Mouse (Mus musculus) left cerebral cortex, postnatal 36 days (tissue): Measurements from ENCODE around the gene Cfap161. TPM values are rescaled to one million over a fixed set of nuclear protein-coding genes. Genes with fewer than 3 reads are reported as not detected.

Experiments used
- DNase-seq, 2 experiments: peaks; one replicate each; pipeline ENCODE4 v3.0.0; 2021 to 2022; ENCODE audit warnings: low spot score in 2 of 2, mixed read lengths in 1 of 2
- intact Hi-C: fragments of 180-260 bp; cut with DNase I; formaldehyde crosslinking; loops from one replicate; pipeline ENCODE4 v1.15.1; 2025
- total RNA-seq, 2 experiments: library from RNA; stranded (reverse); gene quantifications; 2 replicates each; pipeline ENCODE4 v1.2.3; 2021

The Cfap161 gene
- total RNA-seq, result under 1 TPM in 1 of 2 experiments, not detected in 1; 0.59 TPM

DNA sequence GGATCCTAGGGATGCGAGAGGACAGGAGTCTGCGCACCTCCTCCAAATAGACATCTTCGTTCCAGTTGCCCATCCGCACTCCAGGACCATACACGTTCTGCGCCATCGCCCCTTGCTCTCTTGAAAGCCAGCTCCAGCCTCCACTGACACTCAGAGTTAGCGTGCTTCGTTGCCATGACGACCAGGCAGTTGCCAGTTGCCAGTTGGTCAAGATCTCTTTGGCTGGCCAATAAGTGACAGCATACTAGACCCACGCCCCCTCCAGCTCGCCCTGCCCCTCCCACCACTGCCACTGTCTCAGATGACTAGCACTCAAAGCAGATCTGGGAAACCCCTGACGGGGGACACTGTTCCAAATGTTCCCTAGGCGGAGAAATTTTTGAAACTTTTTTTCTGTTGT lies at the start of gene Cfap161:
Cfap161 (minus strand) TSS at position 176 of the 400 bp plus-strand sequence.
- intact Hi-C loops, result no loop called here
- no peak for DNase-seq

DNA sequence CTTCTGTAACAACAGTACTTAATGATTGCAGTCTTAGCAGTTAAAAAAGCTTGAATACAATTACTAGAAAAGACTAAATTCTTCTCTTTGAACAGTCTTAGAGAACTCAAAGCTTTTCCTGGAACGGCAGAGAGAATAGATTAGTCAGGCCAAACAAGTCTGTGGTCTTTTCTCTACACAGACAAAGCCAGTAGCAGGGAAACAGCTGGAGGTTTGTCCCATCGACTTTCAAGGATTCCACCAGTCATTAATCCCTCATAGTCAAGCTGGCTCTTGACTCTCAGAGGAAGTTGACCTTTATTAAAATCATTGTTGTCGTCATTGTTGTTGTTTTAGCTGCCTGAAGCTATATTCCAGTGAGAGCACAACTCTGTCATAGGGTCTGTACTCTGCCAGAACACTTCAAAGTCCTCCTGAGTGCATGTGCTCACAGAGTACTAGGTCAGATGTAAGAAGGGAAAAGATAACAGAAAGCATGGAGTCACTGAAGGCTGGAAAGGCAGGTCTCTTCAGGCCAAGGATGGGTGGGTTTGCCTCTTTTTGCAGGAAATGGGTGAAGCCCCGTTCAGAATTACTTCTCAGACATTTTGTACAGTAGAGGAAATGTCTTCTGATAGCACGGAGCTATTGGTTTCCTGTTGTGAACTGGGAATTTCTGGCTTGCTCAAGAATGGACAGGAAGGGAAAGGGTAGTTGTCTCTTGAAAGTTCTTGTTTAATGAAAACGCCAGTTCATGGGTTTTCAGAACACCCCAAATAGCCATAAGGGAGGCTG lies 48.0 kb upstream of the Cfap161 start:
- intact Hi-C loops, result no loop called here
- DNase-seq, result no peak

DNA sequence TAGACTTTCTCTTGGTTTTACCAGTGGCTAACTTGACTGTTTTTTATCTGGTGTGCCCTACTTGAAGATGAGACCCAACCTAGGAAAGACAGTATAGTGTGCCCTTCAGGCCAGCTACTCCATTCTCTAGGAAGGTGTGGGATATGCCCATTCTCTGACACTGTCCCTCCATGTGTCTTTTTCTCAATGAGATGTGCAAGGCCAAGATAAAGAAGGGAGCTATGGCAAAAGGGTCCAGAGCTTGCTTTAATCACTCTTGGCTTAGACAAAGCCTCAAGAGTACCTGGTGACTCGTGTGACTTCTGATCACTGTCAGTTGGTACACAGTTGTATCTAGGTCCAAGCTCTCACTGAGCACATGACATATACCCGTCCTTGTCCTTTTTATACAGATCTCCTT lies 45.4 kb upstream of the Cfap161 start:
- intact Hi-C loops, result no loop called here
- no peak for DNase-seq

- DNase-seq, result no peak
- intact Hi-C loops, result no loop called here
Measured at GRCm38 (mm10) chr7:83838525-83839224, 44.0 kb upstream of the Cfap161 start.

GRCm38 (mm10) chr7:83829355-83829754 lies 34.7 kb upstream of the Cfap161 start:
- intact Hi-C loops, result no loop called here
- DNase-seq, result no peak

DNA sequence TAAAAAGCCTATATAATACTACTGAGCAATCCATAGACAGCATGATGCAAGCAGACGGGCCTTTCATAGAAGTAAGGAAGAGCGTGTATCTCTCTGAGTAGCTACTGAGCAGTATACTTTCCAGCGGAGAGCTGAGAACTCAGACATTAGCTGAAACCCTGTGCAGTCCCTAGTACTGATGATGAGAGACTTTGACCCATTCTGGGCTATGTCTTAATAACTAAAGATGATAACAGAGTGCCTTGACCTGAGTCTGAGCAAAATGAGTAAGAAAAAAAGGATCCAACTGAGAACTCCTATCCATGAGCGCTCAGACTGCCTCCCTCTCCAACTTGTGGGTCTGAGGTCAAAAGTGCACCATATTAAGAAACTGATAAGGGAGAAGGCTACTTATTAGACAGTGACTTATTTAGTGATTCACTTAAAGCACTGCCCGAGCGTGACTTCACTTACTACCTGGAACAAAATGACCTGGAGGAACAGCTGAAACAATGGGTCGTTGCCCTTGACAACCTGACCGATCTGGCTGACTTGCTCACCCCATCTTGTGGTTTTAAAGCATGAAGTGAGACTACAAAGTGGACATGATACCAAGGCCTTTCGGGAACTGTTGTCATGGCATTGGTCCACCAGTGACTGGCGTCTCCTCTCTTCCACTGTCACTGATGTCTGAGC lies 32.9 kb upstream of the Cfap161 start:
- intact Hi-C loops, result no loop called here
- DNase-seq, result no peak

DNA sequence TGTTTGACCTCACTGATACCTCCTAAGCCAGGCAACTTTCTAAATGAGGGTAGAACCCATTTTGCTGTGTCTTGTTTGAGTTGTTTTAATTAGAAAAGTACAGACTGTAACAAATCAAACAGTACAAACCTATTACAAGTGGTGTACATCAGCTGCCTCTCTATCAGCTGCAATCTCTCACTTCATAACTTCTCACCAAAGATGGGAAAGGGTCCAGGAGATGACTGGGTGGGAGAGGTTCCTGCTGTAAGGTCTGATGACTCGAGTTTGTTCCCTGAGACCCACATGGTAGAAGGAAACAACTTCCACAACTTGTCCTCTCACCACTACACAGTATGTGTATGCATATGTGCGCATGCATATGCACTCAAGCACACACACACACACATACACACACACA lies 32.1 kb upstream of the Cfap161 start:
- intact Hi-C loops, result no loop called here

DNA sequence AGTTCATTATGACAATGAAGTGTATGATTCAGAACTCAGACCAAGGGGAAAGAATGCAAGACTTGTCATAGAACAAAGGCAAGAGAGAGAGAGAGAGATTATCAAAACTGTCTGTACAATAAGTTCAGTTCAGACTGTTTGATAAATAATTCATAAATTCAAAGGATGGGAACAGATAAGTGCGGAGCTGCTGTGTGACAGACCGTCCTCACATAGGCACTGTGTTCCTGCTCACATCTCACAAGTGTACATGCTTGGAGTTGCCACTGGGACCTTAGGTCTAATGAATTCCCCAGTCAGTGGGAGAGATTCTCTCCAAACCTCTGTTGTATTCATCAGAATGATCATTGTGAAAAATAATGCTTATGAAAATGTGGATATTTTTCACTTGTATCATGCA lies 27.3 kb upstream of the Cfap161 start:
- intact Hi-C loops, result no loop called here
- DNase-seq, result no peak

More for the DNA sequence above, 32.1 kb upstream of the Cfap161 start:
- no peak for DNase-seq

DNA sequence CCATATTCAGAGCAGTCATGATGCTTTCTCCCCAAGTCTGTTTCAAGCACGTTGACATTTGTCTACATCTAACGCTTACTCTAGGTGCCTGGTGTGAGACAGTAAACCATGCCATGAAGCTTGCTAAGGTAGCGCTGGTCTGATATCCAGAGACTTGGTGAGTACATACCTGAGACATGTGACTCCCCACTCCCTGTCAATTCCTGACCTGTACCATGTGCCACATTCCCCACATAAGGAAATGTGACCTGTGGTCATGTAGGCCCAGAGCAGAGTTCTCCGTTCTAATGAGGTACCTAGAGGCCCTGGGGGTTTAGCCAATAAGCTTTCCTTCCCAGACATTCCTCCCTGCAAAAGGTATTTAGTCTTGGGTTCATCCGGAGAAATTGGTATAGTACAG lies 22.2 kb upstream of the Cfap161 start:
- no peak for DNase-seq
- intact Hi-C loops, result no loop called here

DNA sequence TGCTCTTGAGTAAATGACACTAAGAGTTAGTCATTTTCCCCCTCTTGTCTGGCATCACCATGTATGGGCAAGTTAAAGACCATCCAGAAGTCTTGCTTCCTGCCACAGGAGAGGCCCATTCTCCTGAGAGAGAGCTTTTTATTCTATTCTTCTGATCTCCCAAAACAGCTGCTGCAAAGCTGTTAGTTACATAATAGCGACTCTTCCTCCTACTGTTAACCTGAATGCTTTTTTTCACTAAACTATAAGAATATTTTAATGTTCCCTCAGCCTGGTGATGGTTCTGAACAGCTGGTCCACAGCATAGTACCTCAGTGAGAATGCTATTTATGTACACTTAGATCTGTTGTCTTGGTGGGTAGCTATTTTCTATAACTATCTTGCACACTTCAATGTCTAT lies 21.0 kb upstream of the Cfap161 start:
- DNase-seq, result peak in 1 of 2 experiments; percentile 13
- intact Hi-C loops, result no loop called here

DNA sequence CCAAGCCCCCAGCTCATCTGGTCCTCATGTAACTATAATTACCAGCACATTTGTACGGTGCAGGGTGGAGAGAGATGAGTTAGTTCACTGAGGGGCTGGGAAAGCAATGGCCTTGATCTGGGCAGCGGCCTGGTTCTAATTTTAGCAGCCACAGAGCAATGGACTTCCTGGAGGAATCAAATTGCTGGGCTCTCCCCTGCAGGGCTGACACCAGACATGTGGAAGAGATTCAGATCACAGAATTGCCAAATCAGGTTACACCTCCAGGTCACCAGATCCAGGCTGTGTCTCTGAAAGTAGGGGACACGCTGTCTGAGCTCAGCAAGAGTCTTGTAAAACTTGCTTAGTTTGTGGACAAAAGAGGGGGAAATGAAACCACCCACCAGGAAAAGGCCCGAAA lies 19.3 kb upstream of the Cfap161 start:
- intact Hi-C loops, result no loop called here
- DNase-seq, result no peak

- DNase-seq, result no peak
- intact Hi-C loops, result no loop called here
Measured at GRCm38 (mm10) chr7:83813465-83813864, 18.8 kb upstream of the Cfap161 start.

DNA sequence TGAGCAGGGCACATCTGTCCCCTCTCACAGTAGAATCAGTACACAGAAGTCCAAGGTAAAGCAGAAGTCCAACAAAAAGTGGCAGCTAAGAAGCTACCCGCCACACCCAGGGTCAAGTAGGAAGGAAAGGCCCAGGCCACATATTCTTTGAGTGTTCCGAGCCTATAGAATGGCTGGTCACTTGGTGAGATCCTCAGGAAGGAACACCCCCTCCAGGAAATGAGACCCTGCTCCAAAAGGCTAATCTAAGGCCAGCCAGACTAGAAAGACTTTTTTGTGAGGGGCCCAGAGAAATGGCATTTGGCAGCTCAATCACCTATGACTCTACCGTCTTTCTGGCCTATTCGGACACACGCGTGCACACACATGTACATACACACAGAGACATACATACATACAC lies 18.3 kb upstream of the Cfap161 start:
- DNase-seq, result no peak
- intact Hi-C loops, result no loop called here

GRCm38 (mm10) chr7:83812581-83812980 lies 17.9 kb upstream of the Cfap161 start:
- no peak for DNase-seq
- intact Hi-C loops, result no loop called here

- intact Hi-C loops, result no loop called here
- no peak for DNase-seq
Measured at GRCm38 (mm10) chr7:83811916-83812315, 17.2 kb upstream of the Cfap161 start.

- intact Hi-C loops, result no loop called here
- DNase-seq, result no peak
Measured at GRCm38 (mm10) chr7:83811461-83811860, 16.8 kb upstream of the Cfap161 start.

- intact Hi-C loops, result no loop called here
- no peak for DNase-seq
Measured at GRCm38 (mm10) chr7:83810141-83811100, 15.7 kb upstream of the Cfap161 start.

DNA sequence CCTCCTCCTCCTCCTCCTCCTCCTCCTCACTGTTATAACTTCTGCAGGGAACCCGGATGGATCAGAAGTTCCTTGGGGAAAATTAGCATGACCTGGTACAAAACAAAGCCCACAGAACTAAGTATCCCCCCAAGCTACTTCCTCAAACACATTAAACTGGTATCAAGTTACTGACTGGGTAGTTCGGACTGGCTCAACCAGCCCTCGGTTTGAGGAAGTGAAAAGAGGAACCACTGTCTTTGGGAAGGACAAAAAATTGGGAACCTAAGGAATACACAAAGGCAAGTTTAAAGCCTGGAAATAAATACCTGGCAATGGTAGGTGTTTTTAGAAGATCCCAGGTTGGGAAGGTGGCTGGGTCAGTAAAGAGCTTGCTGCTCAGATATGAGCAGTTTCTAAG lies 15.0 kb upstream of the Cfap161 start:
- intact Hi-C loops, result loop anchor here (10.0 kb wide), 1 partner anchor 145 kb away; no protein-coding TSS in a partner anchor
- DNase-seq, result no peak

GRCm38 (mm10) chr7:83809060-83809459 lies 14.4 kb upstream of the Cfap161 start:
- intact Hi-C loops, result loop anchor here (10.0 kb wide), 1 partner anchor 144 kb away; no protein-coding TSS in a partner anchor
- DNase-seq, result peak; percentile 67 to 76
